18 mouse cellular contexts compared by ENCODE assay signal in genomic region chr6:45979171-45979570, GRCm38 (mm10).
"Had no signal": no experiment of that assay in that cellular context is flagged by ENCODE, and none has a peak within 500 bp of the region (broad histone marks: within the 10 kb centered on the region; RNA-seq: fewer than 3 reads in every experiment).

No protein-coding gene starts in this region.

- DNase-seq: kidney, adult 11 months; kidney, adult 9 months; layer of hippocampus, adult 9-11 months; liver, postnatal 0 days; lung, embryonic 14.5 days; thymus, adult 18-20 months; thymus, postnatal 36 days had no signal

- H3K4me1 ChIP-seq: intestine, embryonic 15.5 days; limb, embryonic 12.5 days; limb, embryonic 15.5 days; midbrain, embryonic 12.5 days had no signal

- H3K4me3 ChIP-seq: intestine, embryonic 15.5 days; layer of hippocampus, adult 2 months; left cerebral cortex, adult 2 months; limb, embryonic 12.5 days; limb, embryonic 15.5 days; midbrain, embryonic 12.5 days had no signal

- H3K36me3 ChIP-seq: intestine, embryonic 15.5 days; limb, embryonic 12.5 days; limb, embryonic 15.5 days; midbrain, embryonic 12.5 days had no signal

- H3K9ac ChIP-seq: intestine, embryonic 15.5 days; limb, embryonic 12.5 days; limb, embryonic 15.5 days; liver, embryonic 14.5 days; liver, postnatal 0 days; lung, embryonic 14.5 days; midbrain, embryonic 12.5 days had no signal

- ATAC-seq: intestine, embryonic 15.5 days; liver, postnatal 0 days; lung, postnatal 0 days; midbrain, embryonic 16.5 days had no signal

- H3K9me3 ChIP-seq: intestine, embryonic 15.5 days; limb, embryonic 12.5 days; limb, embryonic 15.5 days; midbrain, embryonic 12.5 days had no signal

- H3K27ac ChIP-seq: intestine, embryonic 15.5 days; layer of hippocampus, adult 2 months; left cerebral cortex, adult 2 months; limb, embryonic 12.5 days; limb, embryonic 15.5 days; liver, embryonic 14.5 days; macrophage; midbrain, embryonic 12.5 days had no signal

- H3K4me2 ChIP-seq: intestine, embryonic 15.5 days; limb, embryonic 12.5 days; limb, embryonic 15.5 days; liver, embryonic 11.5 days; lung, embryonic 14.5 days; midbrain, embryonic 12.5 days had no signal

- H3K27me3 ChIP-seq: intestine, embryonic 15.5 days; limb, embryonic 12.5 days; limb, embryonic 15.5 days; midbrain, embryonic 12.5 days had no signal
